Mouse (Mus musculus): Measurements from ENCODE around the gene Prss35. TPM values are rescaled to one million over a fixed set of nuclear protein-coding genes. Genes with fewer than 3 reads are reported as not detected.
A peak's percentile ranks its signal among the peaks of the same experiment; 100 is the strongest.

Prss35 gene
- 1 to 10 TPM; 4.6 to 6.4 (median 5.7) TPM for total RNA-seq (2022)

DNA sequence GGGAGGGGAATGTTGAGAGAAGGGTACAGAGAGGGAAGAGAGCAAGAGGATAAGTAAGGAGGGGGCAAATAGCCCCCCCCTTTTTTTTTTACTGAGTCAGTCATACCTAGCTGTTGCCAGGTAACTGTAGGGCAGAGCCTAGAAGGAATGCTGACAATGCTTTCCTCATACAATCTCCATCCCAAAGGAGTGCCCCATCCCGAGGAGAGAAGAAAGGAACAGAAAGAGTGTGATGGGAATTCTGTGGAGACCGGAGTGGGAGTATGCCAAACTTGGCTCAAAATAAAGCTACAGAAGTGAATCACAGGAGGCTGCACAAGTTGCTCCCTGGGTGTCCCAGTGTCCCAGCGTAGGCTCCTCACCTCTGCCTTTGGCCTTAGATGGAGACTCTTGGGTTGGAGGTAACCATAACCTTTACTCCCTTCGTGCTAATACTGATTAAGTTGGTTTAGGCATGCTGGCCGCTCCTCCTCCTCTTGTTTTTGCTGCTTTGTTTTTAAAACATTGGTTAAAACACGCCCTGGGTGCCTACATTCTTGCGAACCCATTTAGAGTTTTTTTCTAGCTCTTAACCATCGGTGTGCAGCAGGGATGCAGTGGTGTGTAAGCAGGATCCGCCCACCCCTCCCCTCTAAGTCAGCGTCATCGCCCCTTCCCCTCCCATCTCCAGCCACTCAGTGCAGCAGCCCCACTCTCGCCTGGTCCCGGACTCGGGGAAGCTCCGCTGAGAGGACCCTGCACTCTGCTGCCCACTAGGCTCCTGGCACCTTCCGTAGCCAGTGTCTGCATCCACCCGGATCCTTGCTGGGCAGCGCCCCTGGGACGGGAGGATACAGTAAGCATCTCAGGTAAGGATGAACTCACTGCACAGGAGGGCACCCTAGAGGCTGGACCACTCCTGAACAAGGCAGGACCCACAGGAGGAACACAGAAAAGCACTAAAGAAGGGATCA lies at the start of gene Prss35:
TSS of gene Prss35 (plus strand) at position 691 of the 953 bp plus-strand sequence.
- no peak for DNase-seq (ENCODE audit: low spot score in 2 of 2)

- DNase-seq (ENCODE audit: low spot score in 2 of 2), result no peak
These were observed 49.5 kb upstream of the Prss35 start for GRCm38 (mm10) chr9:86693935-86694334.

- no peak for DNase-seq (ENCODE audit: low spot score in 2 of 2)
These were observed 48.8 kb upstream of the Prss35 start for GRCm38 (mm10) chr9:86694644-86695043.

- peak in 1 of 2 experiments; percentile 21 for DNase-seq (ENCODE audit: low spot score in 2 of 2)
These were observed 48.1 kb upstream of the Prss35 start for GRCm38 (mm10) chr9:86695199-86695817.

GRCm38 (mm10) chr9:86695818-86696261 lies 47.6 kb upstream of the Prss35 start, which contains the start of gene Me1:
Gene Me1 (minus strand): TSS chr9:86695953.
- DNase-seq (ENCODE audit: low spot score in 2 of 2), result no peak

- DNase-seq (ENCODE audit: low spot score in 2 of 2), result no peak
These were observed 42.2 kb upstream of the Prss35 start for GRCm38 (mm10) chr9:86701264-86701663.

- DNase-seq (ENCODE audit: low spot score in 2 of 2), result no peak
These were observed 41.6 kb upstream of the Prss35 start for GRCm38 (mm10) chr9:86701844-86702243.

- DNase-seq (ENCODE audit: low spot score in 2 of 2), result no peak
These were observed 36.0 kb upstream of the Prss35 start for GRCm38 (mm10) chr9:86707431-86707830.

DNA sequence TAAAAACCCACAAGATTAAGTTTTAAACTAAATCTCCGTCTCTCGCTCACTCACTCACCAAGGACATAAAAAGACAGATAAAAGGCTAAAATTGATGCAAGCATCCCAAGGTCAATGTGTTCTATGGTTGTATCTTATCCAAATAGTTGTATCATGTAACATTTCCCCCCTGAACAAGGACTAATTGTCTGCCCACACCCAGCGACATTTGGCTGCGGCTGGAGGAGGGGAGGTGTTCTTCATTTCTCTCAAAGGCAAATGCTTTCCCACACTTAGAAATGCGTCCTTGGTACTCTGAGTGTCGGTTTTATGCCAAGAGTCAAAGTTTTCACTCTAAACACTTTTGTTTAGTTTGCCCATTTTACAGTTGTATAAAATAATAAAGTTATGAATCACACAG lies 34.5 kb upstream of the Prss35 start:
- no peak for DNase-seq (ENCODE audit: low spot score in 2 of 2)

- no peak for DNase-seq (ENCODE audit: low spot score in 2 of 2)
These were observed 33.3 kb upstream of the Prss35 start for GRCm38 (mm10) chr9:86710091-86710634.

GRCm38 (mm10) chr9:86712648-86713047 lies 30.8 kb upstream of the Prss35 start:
- DNase-seq (ENCODE audit: low spot score in 2 of 2), result no peak

- DNase-seq (ENCODE audit: low spot score in 2 of 2), result peak; percentile 32 to 59
These were observed 29.4 kb upstream of the Prss35 start for GRCm38 (mm10) chr9:86714089-86714488.

DNA sequence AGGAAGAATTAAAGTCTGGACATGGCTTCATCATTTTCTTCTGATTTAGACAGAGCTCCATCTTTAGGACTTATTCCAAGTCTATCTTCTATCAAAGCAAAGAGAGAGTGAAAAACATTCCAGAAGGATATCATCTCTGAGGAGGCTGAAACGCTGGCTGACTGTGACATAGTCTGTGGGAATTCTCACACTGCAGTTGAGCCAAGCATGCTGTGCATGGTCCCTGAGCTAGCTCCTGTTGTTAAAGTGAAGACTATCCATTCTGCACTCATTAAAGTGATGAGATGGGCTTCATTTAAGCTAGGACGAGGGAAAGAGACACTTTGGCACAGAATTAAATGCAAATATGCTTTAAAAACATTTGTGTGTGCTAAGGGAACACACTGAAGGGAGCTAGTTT lies 26.9 kb upstream of the Prss35 start:
- DNase-seq (ENCODE audit: low spot score in 2 of 2), result no peak

DNA sequence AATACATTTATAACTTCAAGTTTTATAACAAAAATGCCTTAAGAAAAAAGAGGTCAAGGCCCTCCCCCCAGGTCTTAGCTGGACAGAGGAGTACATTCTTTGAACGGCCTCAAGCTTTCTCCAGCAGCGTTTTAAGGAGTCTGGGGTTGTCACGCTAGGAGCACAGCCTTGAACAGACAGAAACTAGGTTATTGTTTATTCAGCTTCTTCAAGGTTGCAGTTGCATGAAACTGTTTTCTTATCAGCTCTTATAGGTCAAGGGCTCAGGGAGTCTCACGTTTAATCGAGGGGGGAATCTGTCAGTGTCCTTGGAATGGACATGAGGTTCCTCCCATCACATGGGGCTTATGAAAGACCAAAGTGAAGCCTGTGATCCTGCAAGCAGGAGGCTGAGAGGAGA lies 26.3 kb upstream of the Prss35 start:
- no peak for DNase-seq (ENCODE audit: low spot score in 2 of 2)

DNA sequence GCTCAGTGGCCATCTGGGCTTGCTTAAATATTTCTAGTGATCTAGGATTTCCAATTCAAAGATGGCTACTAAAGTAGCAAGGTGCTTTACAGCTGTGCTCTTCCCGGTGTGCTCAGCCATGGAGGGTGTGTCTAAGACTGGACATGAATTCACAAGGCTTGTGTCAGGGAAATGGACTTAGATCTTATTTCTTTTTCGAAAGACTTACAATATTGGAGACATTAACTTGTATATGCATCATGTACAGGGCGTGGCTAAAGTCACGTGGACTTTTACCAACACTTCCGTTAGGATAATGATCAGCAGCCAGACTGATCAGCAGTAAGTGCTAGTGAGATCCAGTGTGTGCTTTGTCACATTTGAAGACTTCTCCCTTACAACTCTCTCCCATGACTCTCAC lies 23.2 kb upstream of the Prss35 start:
- no peak for DNase-seq (ENCODE audit: low spot score in 2 of 2)

GRCm38 (mm10) chr9:86720794-86721193 lies 22.7 kb upstream of the Prss35 start:
- DNase-seq (ENCODE audit: low spot score in 2 of 2), result no peak

- DNase-seq (ENCODE audit: low spot score in 2 of 2), result no peak
These were observed 18.4 kb upstream of the Prss35 start for GRCm38 (mm10) chr9:86725066-86725465.

DNA sequence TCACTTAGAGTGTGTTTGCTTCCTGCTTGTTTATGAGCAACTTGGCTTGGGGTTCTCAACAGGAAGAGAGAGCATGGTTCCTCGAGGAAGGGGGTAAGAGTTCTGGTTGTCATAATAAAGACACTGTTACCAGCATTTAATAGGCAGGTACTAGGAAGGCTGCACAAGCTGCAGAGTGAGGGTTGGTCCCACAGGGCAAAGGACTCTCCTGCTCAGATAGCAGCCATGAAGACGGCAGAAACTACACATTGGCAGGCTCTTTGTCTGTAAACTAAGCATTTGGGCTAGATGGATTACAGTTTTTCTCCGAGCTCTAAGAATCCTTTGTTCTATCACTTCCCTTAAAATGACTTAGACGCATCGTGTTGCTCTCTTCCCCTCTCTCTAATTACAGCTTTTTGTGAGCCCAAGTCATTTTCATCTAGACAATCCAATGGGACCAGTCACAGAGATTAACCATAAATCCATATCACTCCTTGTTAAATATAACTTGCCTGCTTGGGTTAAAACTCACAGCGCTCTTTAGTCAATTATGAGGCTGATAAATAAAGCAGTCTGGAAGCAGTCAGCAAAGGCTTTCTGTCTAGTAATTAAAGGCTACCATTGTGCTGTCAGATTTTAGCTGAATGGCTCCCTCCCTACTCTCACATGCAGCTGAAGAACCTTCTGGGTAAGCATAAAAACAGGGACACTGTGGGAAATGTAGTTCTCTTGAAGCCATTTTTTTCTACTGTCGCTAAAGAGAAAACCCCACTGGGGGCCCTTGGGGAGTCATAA lies 17.7 kb upstream of the Prss35 start:
- DNase-seq (ENCODE audit: low spot score in 2 of 2), result no peak

- no peak for DNase-seq (ENCODE audit: low spot score in 2 of 2)
These were observed 17.1 kb upstream of the Prss35 start for GRCm38 (mm10) chr9:86726381-86726720.

DNA sequence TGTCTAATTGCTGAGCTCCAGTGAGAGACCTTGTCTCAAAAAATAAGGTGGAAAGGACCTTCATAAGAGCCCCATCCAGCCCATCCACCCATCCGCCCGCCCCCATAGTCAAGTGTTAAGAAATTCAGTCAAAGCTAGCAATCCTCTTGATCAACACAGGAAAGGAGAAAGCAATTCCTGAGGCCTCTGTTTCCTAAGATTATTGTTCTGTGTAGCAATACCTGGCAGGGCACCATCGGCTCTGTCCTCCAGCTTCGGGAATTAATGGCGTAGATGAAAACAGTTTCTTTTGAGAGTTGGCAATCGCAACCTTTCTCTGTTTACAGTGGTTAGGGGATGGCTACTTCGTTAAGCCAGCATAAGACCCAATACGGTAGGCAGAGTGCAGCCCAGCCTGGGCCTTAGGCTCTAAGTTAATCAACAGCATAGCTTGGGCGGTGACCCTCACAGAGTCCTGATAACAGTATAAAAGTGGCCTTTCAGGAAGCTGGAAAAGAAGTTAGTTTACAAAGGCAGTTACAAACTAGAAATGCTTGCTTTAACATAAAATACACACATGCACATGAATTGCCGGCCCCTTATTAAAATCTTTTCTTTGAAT lies 15.1 kb upstream of the Prss35 start:
- no peak for DNase-seq (ENCODE audit: low spot score in 2 of 2)

- DNase-seq (ENCODE audit: low spot score in 2 of 2), result no peak
These were observed 14.4 kb upstream of the Prss35 start for GRCm38 (mm10) chr9:86729084-86729483.
